Mouse (Mus musculus) adrenal gland, adult 2 months (tissue): ENCODE results near the gene Stx8. TPM values are rescaled to one million over a fixed set of nuclear protein-coding genes. Genes with fewer than 3 reads are reported as not detected.

Source experiments
- DNase-seq: peaks from one replicate; pipeline ENCODE4 v3.0.0; 2021
- polyA plus RNA-seq: library from polyadenylated mRNA; depleted of rRNA; stranded (reverse); fragments of >200 nt; gene quantifications from 2 replicates; pipeline ENCODE4 v1.2.3, GENCODE M21; 2012
- total RNA-seq, 2 experiments: library from RNA; stranded (reverse); gene quantifications; 2 replicates each; pipeline ENCODE4 v1.2.3; 2021

Gene Stx8
- total and polyA plus RNA-seq, 3 experiments: 2.2 to 36.1 (median 28.5) TPM

DNA sequence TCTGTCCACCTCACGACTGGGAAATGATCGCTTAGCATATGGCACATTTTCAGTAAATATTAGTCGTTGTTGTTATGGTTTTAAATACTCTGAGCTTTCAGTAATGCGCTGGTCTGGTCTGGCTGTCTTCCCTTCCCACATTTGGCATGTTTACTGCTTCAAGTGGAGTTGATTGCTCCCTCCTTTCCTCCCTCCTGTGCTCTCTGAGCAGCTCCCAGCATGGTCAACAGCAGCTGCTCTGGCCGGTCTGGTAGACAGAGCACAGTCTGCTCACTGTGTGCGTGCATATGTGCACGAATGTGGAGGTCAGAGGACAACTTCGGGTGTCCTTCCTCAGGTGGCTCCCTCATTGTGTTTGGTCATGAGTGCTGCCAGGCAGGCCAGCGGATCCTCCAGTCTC is 120.2 kb downstream of the Stx8 start:
- DNase-seq: no peak

DNA sequence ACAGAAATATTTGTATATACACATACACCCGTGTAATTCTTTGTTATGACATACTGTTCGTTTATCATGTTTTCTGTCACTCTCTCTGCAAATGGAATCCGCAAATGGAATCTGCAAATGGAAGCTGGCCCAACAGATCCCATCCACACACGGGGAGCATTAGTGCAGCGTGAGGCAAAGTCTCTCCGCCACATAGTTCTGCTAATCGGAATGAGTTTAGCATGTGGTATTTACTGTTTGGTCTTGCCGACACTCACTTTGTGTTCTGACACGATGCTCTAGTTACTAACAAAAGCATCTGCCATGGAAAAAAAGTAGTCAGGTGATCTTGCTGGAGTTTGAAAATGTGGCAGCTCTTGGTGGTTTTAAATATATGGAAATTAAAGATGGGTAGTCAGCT is 123.4 kb downstream of the Stx8 start:
- DNase-seq: no peak

GRCm38 (mm10) chr11:68089885-68090592 is 124.0 kb downstream of the Stx8 start:
- no peak for DNase-seq

GRCm38 (mm10) chr11:68091975-68092759 is 126.2 kb downstream of the Stx8 start:
- no peak for DNase-seq

DNA sequence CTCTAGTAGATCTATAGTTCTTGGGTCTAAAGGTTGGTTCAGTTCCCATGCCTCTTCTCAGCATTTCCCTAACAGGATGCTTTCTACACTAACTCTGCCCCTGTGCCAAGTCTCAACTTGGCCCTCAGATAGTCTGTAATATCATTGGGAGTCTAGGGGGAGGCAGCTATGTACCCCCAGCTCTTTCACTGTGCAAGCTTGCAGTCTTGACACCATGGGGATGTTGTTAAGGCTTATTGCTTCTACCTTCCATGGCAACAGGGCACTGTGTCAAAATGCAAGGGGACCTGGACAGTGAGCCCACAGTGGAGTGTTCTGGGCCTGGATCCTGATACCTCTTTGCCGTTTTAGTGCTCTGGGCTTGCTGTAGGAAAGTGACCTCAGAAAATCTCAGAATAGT is 135.6 kb downstream of the Stx8 start:
- DNase-seq: no peak

DNA sequence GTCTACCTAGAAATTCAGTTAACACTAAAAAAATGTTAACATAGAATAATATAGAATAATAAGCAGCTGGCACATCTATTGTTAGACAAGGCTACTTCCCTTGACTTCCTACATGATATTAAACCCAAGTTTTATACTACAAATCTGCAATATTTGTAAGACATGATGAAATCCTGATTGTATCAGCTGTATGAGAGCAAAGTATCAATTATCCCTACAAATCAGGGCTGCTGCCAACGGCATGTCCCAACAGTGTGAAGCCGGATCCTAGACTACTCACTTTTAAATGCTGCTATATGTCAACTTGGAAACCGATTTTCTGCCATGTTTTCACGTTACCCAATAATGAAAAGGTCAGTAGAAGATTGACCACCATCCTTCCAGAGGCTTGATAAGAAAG is 137.5 kb downstream of the Stx8 start:
- DNase-seq: no peak

- no peak for DNase-seq
Observed at GRCm38 (mm10) chr11:68106053-68106452, 140.1 kb downstream of the Stx8 start.

- DNase-seq: no peak
Observed at GRCm38 (mm10) chr11:68113454-68114100, 147.6 kb downstream of the Stx8 start.

DNA sequence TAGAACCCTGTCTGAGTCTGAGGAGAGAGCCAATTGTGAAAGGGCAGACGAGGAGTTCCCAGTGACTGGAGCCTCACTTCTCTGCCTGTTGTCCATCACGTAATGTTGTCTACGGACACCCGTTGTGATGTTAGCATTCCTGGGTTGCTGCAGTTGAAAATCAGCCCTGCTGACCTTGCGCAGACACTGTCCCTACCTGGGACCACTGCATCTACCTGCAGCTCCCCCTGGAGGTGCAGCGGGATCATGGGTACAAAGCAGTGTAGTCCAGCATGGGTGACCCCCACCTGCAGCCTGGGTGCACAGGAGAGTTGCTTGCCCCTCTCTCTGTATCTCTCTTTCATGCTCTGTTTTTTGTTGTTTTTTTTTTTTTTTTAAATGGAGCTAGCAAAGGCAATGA is 148.2 kb downstream of the Stx8 start:
- DNase-seq: no peak

GRCm38 (mm10) chr11:68116157-68116556 is 150.2 kb downstream of the Stx8 start:
- DNase-seq: no peak

DNA sequence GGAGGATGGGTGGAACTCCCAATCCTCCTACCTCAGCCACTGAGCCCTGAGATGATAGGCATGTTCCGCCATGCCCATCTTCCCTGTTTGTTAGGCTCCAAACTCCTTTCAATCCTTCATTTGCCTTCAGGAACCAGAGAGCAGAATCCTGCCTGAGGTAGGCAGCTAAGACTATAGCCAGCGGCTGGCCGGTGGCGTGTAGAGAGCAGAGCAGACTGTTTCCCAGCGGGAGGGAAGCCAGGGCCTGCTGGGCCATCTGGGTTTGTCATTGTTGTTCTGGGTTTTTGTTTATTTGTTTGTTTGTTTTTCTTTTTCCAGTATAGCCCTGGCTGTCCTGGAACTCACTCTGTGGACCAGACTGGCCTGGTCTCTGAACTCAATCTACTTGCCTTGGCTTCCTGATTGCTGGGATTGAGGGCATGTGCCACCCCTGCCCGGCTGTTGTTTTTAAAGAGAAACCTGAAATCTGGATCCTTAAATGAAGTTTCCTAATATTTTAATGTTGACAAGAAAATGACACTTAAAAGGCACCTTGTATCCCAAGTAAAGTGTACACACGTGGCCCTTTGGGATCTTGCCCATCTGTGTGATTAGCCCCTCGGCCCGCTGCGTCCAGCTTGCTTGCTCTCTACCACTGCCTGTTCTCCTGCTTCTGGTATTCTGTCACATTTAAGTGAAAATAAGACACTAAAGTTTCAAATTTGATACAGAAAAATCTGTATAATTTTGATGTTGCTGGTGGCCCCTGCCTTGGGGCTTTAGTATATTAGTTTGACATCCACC is 152.1 kb downstream of the Stx8 start:
- no peak for DNase-seq

- no peak for DNase-seq
Observed at GRCm38 (mm10) chr11:68118679-68119078, 152.7 kb downstream of the Stx8 start.

DNA sequence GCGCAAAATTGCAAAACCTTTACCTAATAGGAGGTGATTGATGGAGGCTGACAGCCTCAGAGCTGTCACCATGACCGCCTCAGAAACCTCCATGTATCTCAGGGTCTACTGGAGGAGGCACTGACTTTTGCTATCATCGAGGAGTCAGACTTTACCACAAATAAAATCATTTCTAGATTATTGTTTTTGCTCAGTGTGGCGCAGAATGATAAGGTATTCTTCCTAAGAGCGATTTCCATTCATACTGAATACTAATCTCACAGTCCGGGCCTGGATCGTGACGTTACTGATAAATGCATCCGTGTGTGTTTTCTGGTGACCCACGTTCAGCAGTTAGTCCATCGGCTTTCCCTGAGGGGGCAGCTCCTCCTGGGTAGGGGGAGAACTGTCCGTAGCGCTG is 153.1 kb downstream of the Stx8 start:
- no peak for DNase-seq

GRCm38 (mm10) chr11:68121260-68121659 is 155.3 kb downstream of the Stx8 start:
- DNase-seq: no peak

- DNase-seq: no peak
Observed at GRCm38 (mm10) chr11:68121660-68122059, 155.7 kb downstream of the Stx8 start.

DNA sequence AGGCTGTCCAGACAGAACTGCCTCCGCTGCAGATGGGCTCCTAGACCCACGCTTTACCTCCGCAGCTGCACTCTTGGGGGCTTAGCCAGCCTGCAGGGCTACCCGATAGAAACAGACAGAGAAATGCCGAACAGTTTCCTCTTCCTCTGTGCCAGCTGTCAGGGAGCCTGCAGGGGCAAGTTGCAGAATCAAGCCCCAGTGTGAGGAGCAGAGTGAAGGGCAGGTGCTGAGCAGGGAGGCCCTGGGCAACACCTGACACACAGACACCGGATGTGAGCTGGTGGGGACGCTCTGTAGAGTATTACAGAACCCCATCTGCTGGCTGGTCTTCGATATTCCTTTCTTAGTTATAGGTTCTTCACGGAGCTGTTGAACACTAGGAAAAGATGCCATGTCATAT is 160.1 kb downstream of the Stx8 start:
- no peak for DNase-seq

DNA sequence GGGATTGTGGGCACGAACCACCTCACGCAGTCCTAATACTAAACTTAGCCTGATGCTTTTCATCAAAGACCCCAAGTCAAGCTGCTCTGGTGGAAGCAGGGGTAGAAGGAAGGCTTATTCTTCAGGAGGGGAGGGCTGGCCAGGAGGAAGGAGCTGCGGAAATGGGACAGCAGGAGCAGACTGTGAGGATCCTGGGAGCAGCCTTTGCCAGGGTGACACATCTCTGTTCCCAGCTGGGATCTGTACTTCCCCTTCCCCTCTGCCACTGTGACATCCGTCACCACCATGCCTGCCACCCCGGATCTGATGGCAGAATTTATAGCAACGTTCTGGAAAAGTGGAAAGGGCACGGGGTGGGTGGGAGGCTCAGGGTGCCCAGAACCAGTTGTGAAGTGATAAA is 168.5 kb downstream of the Stx8 start:
- no peak for DNase-seq

DNA sequence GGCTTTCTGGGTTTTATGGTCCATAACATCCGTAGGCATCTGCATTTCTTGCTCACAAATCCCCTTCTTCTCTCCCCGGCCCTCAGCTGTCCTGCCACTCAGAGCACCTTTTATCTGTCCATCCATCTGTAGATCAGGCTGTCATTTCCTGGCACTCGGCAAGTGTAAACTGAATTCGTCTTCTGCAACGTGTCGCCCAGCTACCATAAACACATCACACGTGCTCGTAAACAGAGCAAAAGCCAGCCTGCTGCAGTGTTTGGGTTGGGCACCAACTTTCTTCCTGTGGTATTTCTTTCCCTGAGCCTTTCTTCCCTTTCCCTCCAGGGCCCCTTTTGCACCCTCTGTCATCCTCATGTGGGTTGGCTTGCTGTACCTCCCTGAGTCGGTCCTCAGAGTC is 169.4 kb downstream of the Stx8 start:
- no peak for DNase-seq

- DNase-seq: no peak
Observed at GRCm38 (mm10) chr11:68136687-68137086, 170.7 kb downstream of the Stx8 start.

GRCm38 (mm10) chr11:68142296-68142695 is 176.3 kb downstream of the Stx8 start:
- no peak for DNase-seq

- peak; percentile 10 for DNase-seq
Observed at GRCm38 (mm10) chr11:68144235-68145065, 178.5 kb downstream of the Stx8 start.
